Mouse (Mus musculus) cerebellum, postnatal 4 days (tissue): Measurements from ENCODE around the gene Kif17.

Experiments used
- DNase-seq, 2 experiments: peaks; one replicate each; pipeline ENCODE4 v3.0.0; 2022; ENCODE audit warnings: low spot score in 2 of 2, mixed read lengths in 1 of 2

Gene Kif17

GRCm38 (mm10) chr4:138259482-138259881 is 9.2 kb downstream of the Kif17 start:
- no peak for DNase-seq

GRCm38 (mm10) chr4:138261843-138262681 is 11.8 kb downstream of the Kif17 start:
- peak; percentile 74 to 91 for DNase-seq

- no peak for DNase-seq
Observed at GRCm38 (mm10) chr4:138267869-138268268, 17.6 kb downstream of the Kif17 start.

DNA sequence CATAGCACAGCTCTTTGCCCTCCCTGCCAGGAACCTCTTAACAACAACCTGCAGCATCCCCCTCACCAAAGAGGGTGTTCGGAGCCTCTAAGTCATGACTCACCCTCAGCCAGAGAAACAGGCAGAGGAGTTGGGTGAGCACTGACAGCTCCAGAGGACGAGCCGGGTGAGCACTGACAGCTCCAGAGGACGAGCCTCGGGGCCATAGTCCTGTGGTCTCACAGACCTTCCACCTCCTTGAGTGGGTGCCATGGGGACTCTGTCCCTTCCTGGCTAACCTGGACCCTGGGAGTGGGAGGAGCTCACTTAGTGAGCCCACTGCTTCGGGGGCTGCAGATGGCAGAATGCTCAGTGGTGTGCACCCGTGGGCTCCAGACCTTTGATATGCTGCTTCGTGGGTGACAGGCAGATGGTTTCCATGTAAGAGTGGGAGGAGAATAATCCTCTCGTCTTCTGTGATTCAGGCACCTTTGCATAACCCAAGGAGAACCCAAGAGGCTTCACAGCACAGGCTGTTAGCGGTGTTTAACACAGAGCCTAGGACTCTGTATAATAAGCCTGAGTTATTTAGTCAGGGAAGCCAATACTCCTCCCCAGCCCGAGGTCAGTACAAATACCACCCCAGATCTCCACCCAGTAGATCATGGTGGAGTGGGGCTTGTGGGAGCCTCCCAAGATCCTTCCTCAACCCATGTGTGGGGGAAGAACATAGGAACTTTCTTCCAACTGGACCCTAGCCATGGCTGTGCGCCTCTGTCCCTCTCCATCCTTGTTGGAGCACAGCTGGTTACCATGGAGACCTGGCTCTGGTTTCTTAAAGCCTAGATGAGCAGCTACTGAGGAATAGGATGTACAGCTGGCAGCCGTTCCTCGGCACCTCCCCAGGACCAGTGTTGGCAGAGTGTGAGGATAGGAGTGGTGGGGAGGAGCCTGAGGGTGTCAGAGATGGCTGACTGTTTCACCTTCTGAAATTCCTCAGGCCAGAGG is 22.1 kb downstream of the Kif17 start:
- no peak for DNase-seq

DNA sequence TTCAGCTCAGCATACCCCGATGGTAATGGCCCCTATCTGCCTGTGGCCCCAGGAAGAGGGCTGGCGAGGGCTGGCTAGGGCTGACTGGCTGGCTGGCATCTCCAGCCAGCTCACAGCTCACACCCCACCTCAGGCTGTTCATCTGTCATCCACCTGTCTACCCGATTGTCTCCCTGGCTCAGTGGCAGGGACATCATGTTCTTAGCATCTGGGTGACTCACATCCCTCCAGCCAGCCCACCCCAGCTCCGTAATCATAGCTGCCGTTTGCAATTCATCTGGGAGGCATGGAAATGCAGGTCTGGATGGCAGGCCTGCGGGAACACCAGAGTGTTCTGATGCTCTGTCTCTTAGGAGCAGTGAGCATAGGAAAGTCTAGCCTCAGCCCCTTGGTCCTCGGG is 28.1 kb downstream of the Kif17 start:
- no peak for DNase-seq

GRCm38 (mm10) chr4:138282834-138283233 is 32.6 kb downstream of the Kif17 start:
- peak in 1 of 2 experiments; percentile 60 for DNase-seq

DNA sequence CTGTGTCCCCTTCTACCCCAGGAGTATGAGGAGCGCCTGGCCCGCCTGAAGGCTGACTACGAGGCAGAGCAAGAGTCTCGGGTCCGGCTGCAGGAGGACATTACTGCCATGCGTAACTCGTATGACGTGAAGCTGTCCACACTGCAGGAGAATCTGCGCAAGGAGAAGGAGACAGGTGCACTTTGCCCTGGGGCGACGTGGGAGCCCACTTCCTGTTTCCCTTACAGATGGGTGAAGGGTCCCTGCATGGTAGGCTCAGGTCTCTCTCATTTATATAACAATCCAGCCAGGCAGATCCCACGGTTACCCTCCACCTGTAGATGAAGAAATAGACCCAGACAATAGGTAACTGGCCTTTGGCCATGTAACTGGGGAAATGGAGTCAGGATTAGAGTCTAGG is 36.2 kb downstream of the Kif17 start:
- no peak for DNase-seq

DNA sequence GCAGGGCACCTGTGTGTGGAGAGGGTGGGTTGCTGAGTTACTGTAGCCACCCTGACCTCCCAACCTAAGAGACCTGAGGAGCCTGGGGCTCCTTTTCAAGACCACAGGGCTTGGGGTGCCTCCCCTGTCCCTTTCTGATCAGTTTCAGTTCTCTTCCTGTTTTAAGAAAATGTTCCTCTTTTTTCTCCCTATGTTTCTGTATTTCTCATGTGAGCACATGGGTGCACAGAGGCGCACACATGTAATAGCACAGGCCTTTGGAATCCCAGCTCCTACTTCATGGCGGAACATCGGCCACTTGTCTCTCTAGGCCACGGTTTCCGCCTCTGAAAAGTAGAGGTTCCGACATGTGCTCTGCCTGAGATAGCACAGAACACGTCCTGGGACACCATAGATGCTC is 38.5 kb downstream of the Kif17 start:
- no peak for DNase-seq

DNA sequence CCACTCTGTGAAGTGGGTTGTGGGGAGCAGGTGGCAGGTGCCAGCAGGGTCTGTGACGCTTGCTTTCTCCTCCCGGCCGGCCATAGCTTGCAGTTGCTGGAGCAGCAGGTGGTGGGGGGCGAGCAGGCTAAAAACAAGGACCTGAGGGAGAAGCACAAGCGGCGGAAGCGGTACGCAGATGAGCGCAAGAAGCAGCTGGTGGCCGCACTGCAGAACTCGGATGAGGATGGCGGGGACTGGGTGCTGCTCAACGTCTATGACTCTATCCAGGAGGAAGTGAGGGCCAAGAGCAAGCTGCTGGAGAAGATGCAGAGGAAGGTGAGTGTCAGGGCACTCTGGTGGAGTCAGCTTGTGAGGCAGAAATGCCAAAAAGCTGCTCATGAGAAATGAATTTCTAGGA is 41.8 kb downstream of the Kif17 start:
- no peak for DNase-seq

DNA sequence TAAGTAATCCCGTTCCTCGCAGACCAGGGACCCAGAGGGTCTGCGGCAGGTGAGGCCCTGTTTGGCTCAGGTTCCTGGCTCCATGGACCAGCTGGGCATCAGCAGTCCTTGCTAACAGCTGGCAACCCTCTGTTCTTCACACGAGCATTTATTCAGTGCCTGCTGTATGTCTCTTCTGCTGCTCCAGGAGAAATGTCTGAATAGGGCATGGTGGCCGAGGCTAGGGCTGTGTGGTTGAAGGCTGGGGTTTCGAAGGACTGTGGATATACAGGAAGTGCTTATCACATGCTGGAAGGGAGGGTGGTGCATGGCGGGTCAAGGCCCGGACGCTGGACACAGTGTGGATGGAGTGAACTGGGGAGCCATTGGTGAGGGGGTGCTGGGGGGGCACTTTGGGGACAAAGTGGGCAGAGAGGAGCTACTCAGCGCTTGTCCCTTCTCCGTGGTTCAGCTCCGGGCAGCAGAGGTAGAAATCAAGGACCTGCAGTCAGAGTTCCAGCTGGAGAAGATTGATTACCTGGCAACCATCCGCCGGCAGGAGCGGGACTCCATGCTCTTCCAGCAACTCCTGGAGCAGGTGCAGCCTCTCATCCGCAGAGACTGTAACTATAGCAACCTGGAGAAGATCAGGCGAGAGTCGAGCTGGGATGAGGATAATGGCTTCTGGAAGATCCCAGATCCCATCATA is 43.2 kb downstream of the Kif17 start:
- no peak for DNase-seq

GRCm38 (mm10) chr4:138293949-138294550 is 43.8 kb downstream of the Kif17 start:
- no peak for DNase-seq

GRCm38 (mm10) chr4:138301271-138301780 is 51.1 kb downstream of the Kif17 start:
- DNase-seq = no peak

DNA sequence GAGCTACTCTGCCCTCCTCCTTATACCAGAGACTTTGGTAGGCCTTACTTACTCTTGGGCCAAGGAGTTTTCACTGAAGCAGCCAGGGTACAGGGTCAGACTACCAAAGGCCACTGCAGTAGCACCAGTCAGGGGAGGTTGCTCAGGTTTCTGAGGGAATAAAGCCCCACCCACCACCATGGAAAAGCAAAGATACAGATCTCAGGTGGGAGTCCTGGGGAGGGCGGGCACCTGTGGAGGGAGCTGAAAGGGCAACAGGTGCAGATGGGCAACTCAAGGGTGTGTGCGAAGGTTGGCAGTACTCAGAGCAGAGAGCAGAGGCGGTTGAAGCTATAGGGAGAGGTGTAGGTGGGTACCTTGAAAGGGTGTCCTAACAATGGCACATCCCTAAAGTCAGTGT is 52.8 kb downstream of the Kif17 start:
- no peak for DNase-seq

GRCm38 (mm10) chr4:138303742-138304141 is 53.5 kb downstream of the Kif17 start:
- no peak for DNase-seq

- peak; percentile 93 to 97 for DNase-seq
Observed at GRCm38 (mm10) chr4:138304340-138305104, 54.3 kb downstream of the Kif17 start, which contains the start of gene Ddost. Ddost (plus strand) TSS chr4:138304730.

GRCm38 (mm10) chr4:138307025-138307424 is 56.8 kb downstream of the Kif17 start:
- no peak for DNase-seq

GRCm38 (mm10) chr4:138307739-138308138 is 57.5 kb downstream of the Kif17 start:
- no peak for DNase-seq

DNA sequence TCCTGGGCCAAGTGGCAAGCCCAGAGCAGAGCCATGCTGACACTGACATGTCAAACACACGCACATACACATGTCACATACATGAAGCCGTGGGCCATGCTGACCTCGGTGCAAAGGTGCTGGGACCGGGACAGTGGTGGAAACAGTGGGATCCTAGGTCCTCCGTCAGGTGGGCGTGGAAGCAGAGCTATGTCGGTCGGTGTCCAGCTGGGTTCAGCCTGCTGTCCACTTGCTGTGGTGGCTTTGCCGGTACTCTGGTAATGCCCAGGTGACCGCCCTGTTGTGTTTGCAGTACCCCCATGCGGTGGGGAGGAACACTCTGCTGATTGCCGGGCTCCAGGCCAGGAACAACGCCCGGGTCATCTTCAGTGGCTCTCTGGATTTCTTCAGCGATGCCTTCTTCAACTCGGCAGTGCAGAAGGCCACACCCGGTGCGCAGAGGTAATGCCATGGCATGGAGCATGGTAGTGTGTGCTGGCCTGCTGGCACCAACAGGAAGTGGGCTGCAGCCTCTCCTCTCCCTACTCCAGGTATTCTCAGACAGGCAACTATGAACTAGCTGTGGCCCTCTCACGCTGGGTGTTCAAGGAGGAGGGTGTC is 60.2 kb downstream of the Kif17 start:
- DNase-seq = no peak

DNA sequence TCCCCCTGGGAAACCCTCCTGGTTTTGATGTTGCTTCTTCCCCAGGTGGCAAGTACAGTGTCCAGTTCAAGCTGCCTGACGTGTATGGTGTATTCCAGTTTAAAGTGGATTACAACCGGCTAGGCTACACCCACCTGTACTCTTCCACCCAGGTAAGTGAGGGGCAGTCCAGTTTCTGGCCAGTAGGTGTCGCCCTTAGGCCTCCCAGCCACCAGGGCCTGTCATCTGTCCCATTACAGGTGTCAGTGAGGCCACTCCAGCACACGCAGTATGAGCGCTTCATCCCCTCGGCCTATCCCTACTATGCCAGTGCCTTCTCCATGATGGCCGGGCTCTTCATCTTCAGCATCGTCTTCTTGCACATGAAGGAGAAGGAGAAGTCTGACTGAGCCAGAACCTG is 61.4 kb downstream of the Kif17 start:
- DNase-seq = peak in 1 of 2 experiments; percentile 60

GRCm38 (mm10) chr4:138312105-138312504 is 61.9 kb downstream of the Kif17 start:
- DNase-seq = no peak
